Mouse (Mus musculus) adrenal gland, adult (tissue): Measurements from ENCODE around the gene Olfr1477.
"Not testable (repeated sequence)": the region's sequence is repeated elsewhere in the genome, so short reads cannot be mapped to it uniquely, and the experiment has no call there.

ENCODE experiments used
- DNase-seq, 2 experiments: peaks; one replicate each; pipeline ENCODE4 v3.0.0; 2022 to 2023; ENCODE audit warnings: low spot score in 1 of 2; ENCODE audit not compliant: inconsistent age in 2 of 2

Gene Olfr1477

GRCm38 (mm10) chr19:13500246-13500645 is at the start of gene Olfr1477:
Gene Olfr1477, plus strand, starts transcription at chr19:13500546.
- no peak for DNase-seq

- DNase-seq, result no peak
Measured at GRCm38 (mm10) chr19:13455986-13456385, 44.4 kb upstream of the Olfr1477 start, which contains the start of gene Olfr1472. Gene Olfr1472, minus strand, starts transcription at chr19:13456086.

GRCm38 (mm10) chr19:13469265-13469664 is 31.1 kb upstream of the Olfr1477 start, which contains the start of gene Olfr1474:
Gene Olfr1474, plus strand, starts transcription at chr19:13469565.
- not testable (repeated sequence) for DNase-seq

- DNase-seq, result no peak
Measured at GRCm38 (mm10) chr19:13480096-13480495, 20.2 kb upstream of the Olfr1477 start, which contains the start of gene Olfr1475. Gene Olfr1475, minus strand, starts transcription at chr19:13480196.

GRCm38 (mm10) chr19:13527613-13528012 is 27.3 kb downstream of the Olfr1477 start, which contains the start of gene Olfr1480:
Gene Olfr1480, plus strand, starts transcription at chr19:13527913.
- no peak for DNase-seq
